Mouse (Mus musculus): ENCODE measurements around the gene Irf7.

GRCm38 (mm10) chr7:141297926-141298650 lies 31.8 kb upstream of the Irf7 start:
- TF ChIP-seq ELF1 (IDR thresholded peaks at IDR 0.05; ENCODE audit: low read depth, low read length) (no peak), CTCF (conservative IDR thresholded peaks at IDR 0.05 in 1 of 2, IDR thresholded peaks at IDR 0.05 in 1 of 2; ENCODE audit: low read depth in 2 of 2, low read length in 2 of 2) (no peak), MAZ (IDR thresholded peaks at IDR 0.05; ENCODE audit: low read depth, low read length) (no peak), POLR2AphosphoS2 (IDR thresholded peaks at IDR 0.05; ENCODE audit: low read depth, low read length) (no peak), POLR2A (IDR thresholded peaks at IDR 0.05; ENCODE audit: low read depth, low read length) (no peak)
